Mouse (Mus musculus) embryonic facial prominence, embryonic 12.5 days (tissue): ENCODE measurements at regions not wholly inside any gene's neighbourhood (a gene's known extent, or its start where the extent isn't known, plus 50 kb on each side); places are given as distances from the start of the nearest gene placed in this dataset.

Experiments
- ATAC-seq: fragments of 200-750 bp; cut with Nextera tagmentation; 2 replicates; pipeline ENCODE4 v1.8.0; 2017; ENCODE audit not compliant: insufficient number of reproducible peaks, insufficient read depth, low FRiP score, low TSS enrichment
- H3K27ac ChIP-seq: fragments of 300-500 bp; sonication (generic); 2 replicates; pipeline ENCODE4 v1.5.1; 2016; ENCODE audit warnings: mild to moderate bottlenecking
- H3K27me3 ChIP-seq: fragments of 300-500 bp; sonication (generic); 2 replicates; pipeline ENCODE4 v1.6.1; 2016; ENCODE audit warnings: mild to moderate bottlenecking, moderate library complexity
- H3K36me3 ChIP-seq: fragments of 300-500 bp; sonication (generic); 2 replicates; pipeline ENCODE4 v1.6.1; 2016; ENCODE audit warnings: mild to moderate bottlenecking
- H3K4me1 ChIP-seq: fragments of 300-500 bp; sonication (generic); 2 replicates; pipeline ENCODE4 v1.6.1; 2016
- H3K4me2 ChIP-seq: fragments of 300-500 bp; sonication (generic); replicated peaks from 2 replicates; pipeline ENCODE4 v1.6.1; 2016; ENCODE audit warnings: mild to moderate bottlenecking, moderate library complexity
- H3K4me3 ChIP-seq: fragments of 300-500 bp; sonication (generic); 2 replicates; pipeline ENCODE4 v1.5.1; 2016; ENCODE audit warnings: mild to moderate bottlenecking
- H3K9ac ChIP-seq: fragments of 300-500 bp; sonication (generic); 2 replicates; pipeline ENCODE4 v1.6.1; 2016; ENCODE audit warnings: mild to moderate bottlenecking, moderate library complexity
- H3K9me3 ChIP-seq: fragments of 300-500 bp; sonication (generic); 2 replicates; pipeline ENCODE4 v1.6.1; 2016; ENCODE audit warnings: mild to moderate bottlenecking, moderate library complexity
- WGBS: fragments of 180-500 bp; shearing (Covaris S2); methylation state at CpG from one replicate; pipeline ENCODE4 v1.1.7; 2016; 5-methylcytosine and 5-hydroxymethylcytosine counted together

- Histone ChIP-seq H3K4me1 (peaks cover 9% of the 10 kb centered on the region; the same call in 1 of the 2 replicates), H3K4me2 (no peak overlapping the region), H3K27ac (no peak overlapping the region), H3K4me3 (no peak overlapping the region), H3K9me3 (no peaks in the 10 kb centered on the region), H3K27me3 (no peaks in the 10 kb centered on the region), H3K36me3 (no peaks in the 10 kb centered on the region), H3K9ac (no peak overlapping the region)
- WGBS = 90% methylated on average over 4 of the region's 4 CpGs
- no peak for ATAC-seq
Measured at GRCm38 (mm10) chr8:126758951-126759350, 165.2 kb upstream of the Irf2bp2 start.

DNA sequence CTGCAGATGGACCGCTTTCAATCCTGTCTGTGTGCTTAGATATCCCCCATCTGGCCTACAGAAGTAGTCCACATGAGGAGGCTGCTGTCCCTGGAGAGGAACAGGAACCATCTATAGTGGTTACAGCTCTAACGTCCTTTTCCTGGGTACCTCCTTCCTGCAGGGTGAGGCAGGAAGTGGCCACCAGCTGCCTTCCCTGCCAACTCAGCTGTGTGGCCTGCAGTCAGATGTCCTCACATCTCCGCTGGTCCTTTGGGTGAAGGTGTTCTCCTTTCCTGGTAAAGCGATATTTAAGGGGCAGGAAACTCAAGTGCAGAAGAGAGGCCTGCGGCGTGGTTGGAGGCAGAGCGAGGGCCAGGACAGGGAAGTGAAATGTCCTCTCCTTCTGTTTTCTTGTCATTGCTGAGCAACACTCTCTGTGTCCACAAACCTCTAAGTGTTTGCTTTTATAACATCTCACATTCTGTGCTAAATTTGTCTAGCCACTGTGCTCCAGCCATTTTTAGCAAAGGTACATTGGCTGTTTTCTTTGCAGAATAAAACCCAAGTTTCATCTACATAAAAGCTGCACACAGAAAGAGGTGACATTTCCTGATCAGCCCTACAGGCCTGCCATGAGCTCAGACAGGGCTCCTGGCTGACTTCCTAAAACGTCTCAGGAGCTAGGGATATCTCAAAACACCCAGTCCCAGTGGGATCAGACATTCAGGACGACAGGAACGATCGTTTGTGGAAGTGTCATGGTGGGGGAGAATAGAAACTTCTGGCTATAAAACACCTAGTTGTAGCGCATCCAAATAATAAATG is 164.4 kb upstream of the Irf2bp2 start:
- peak overlapping the region; percentile 8; the same call in 1 of the 2 replicates for H3K27ac ChIP-seq
- H3K9me3 ChIP-seq = no peaks in the 10 kb centered on the region
- H3K4me2 ChIP-seq = no peak overlapping the region
- 0 out of 2 replicates have a peak overlapping the region, but pooled peaks have one; percentile 17 for H3K9ac ChIP-seq
- WGBS = 71% methylated on average over 12 of the region's 12 CpGs
- no peaks in the 10 kb centered on the region for H3K36me3 ChIP-seq
- H3K4me3 ChIP-seq = no peak overlapping the region
- peaks cover 9% of the 10 kb centered on the region; the same call in 1 of the 2 replicates for H3K4me1 ChIP-seq
- H3K27me3 ChIP-seq = no peaks in the 10 kb centered on the region
- ATAC-seq = no peak

- no peak overlapping the region for H3K4me3 ChIP-seq
- 64% methylated on average over 8 of the region's 8 CpGs for WGBS
- H3K27ac ChIP-seq = no peak overlapping the region
Measured at GRCm38 (mm10) chr8:126756300-126757097, 162.7 kb upstream of the Irf2bp2 start.

DNA sequence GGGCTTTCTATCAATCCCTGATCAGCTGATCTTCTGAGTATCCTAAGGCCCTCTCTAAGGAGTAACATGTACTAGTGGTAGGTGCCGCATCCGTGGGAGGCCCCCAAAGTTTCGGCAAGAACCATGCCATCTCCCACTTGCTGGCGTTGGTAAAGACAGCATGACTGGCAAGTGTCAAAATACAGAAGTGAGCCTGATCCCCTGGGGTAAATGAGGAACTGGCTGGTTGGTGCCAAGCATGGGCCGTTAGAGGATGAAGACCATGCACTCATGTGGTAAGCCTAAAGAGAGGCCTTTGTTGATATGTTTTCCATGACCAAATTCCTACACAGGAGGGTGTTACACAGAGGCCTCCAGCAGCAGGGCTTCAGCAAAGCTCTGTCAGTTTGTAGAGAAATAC is 161.9 kb upstream of the Irf2bp2 start:
- Histone ChIP-seq H3K4me1 (peaks cover 19% of the 10 kb centered on the region; the same call in 1 of the 2 replicates), H3K36me3 (no peaks in the 10 kb centered on the region), H3K27me3 (no peaks in the 10 kb centered on the region), H3K4me2 (no peak overlapping the region), H3K9me3 (no peaks in the 10 kb centered on the region), H3K9ac (no peak overlapping the region), H3K27ac (no peak overlapping the region), H3K4me3 (no peak overlapping the region)
- ATAC-seq = no peak
- 90% methylated on average over 5 of the region's 5 CpGs for WGBS

More at GRCm38 (mm10) chr8:126756300-126757097, 162.7 kb upstream of the Irf2bp2 start:
- no peak overlapping the region for H3K4me2 ChIP-seq
- H3K4me1 ChIP-seq = peaks cover 17% of the 10 kb centered on the region; the same call in 1 of the 2 replicates
- H3K9me3 ChIP-seq = no peaks in the 10 kb centered on the region
- no peaks in the 10 kb centered on the region for H3K27me3 ChIP-seq
- no peak for ATAC-seq
- H3K9ac ChIP-seq = no peak overlapping the region
- H3K36me3 ChIP-seq = no peaks in the 10 kb centered on the region

GRCm38 (mm10) chr8:126754361-126754809 is 160.6 kb upstream of the Irf2bp2 start:
- Histone ChIP-seq H3K9me3 (no peaks in the 10 kb centered on the region), H3K4me1 (peaks cover 13% of the 10 kb centered on the region; the same call in 1 of the 2 replicates), H3K36me3 (no peaks in the 10 kb centered on the region), H3K4me2 (no peak overlapping the region), H3K9ac (no peak overlapping the region), H3K27ac (no peak overlapping the region), H3K4me3 (no peak overlapping the region), H3K27me3 (no peaks in the 10 kb centered on the region)
- WGBS = 88% methylated on average over 8 of the region's 8 CpGs
- ATAC-seq = no peak

DNA sequence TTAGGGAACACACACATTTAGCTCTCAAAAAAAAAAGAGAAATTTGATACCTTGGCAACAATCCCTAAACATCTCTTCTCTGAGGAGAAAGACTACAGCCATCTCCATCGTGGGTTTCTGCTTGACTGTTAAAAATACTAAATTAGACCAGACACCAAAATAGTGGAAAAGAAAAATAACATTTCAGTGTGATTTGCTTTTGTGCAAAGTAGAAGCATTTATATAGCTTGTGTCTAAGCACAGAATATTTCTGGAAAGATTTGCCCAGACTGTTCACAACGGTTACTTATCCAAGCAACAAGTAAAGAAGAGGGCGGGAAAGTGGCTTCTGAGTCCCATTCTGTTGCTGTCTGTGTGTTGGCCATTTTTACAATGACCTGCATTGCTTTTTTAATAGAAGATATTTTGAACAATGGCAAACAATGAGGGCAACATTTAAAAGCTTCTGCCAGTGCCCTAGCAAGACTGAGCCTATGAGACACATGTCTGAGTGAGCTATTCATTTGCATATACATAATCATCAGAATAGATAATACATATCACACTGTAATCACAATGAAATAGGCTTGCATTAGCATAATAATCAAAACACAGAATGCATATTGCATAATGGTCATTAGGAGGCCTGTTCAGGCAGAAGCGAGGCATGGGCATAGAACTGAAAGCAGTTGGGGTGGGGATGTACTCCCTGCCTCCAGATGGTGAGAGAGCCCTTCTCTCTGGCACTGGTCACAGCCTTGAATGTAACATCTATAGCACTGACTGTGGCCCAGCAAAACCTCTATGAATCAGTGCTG is 159.5 kb upstream of the Irf2bp2 start:
- Histone ChIP-seq H3K4me1 (peaks cover 18% of the 10 kb centered on the region; the same call in 1 of the 2 replicates), H3K27ac (no peak overlapping the region), H3K4me2 (no peak overlapping the region), H3K27me3 (no peaks in the 10 kb centered on the region), H3K4me3 (no peak overlapping the region), H3K9ac (no peak overlapping the region), H3K9me3 (no peaks in the 10 kb centered on the region), H3K36me3 (no peaks in the 10 kb centered on the region)
- WGBS = 71% methylated on average over 4 of the region's 4 CpGs
- no peak for ATAC-seq

GRCm38 (mm10) chr8:126751416-126752140 is 157.8 kb upstream of the Irf2bp2 start:
- Histone ChIP-seq H3K9me3 (no peaks in the 10 kb centered on the region), H3K36me3 (no peaks in the 10 kb centered on the region), H3K4me3 (no peak overlapping the region), H3K9ac (no peak overlapping the region), H3K27me3 (no peaks in the 10 kb centered on the region), H3K4me2 (no peak overlapping the region), H3K4me1 (peaks cover 19% of the 10 kb centered on the region; the same call in 1 of the 2 replicates), H3K27ac (0 out of 2 replicates have a peak overlapping the region, but pooled peaks have one; percentile 38)
- no peak for ATAC-seq
- WGBS = 46% methylated on average over 6 of the region's 6 CpGs

DNA sequence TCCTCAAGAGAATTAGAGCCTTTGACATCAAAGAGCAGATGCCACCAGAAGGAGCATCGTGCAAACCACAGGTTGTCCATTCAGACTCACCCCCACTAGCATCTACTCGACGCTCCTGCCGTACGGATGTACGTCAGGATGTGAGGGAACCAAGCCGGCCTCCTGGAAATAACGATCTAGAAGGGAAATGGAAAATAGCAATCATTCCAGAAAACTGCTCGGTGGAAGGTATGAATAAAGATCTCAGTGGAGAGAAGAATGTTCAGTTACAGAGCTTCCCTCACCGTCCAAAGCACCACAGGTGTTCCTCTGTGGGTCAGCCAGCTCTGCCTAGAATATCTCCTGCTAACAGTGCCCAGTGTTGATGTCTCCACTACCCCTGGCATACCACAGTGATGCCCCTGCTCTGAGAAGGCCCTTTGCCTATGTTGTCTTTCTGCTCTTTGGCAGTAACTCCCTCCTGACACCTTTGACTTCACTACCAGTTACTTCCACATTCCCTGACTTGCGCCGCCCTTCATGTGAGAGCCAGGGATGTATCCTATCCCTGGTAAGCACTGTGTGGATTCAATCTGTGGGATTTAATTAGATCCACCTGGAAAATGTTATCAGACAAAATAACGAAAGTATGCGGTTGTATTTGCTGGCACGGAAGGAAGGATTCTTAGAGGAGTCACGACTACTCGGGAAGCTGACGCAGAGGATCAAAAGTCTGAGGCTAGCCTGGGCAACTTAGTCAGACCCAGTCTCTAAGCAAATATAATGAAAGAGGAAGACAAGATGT is 152.4 kb upstream of the Irf2bp2 start:
- Histone ChIP-seq H3K4me3 (no peak overlapping the region), H3K27ac (peak overlapping the region; percentile 65), H3K27me3 (no peaks in the 10 kb centered on the region), H3K4me2 (no peak overlapping the region), H3K9me3 (no peaks in the 10 kb centered on the region), H3K9ac (no peak overlapping the region), H3K36me3 (no peaks in the 10 kb centered on the region), H3K4me1 (peaks cover 22% of the 10 kb centered on the region; the same call in 1 of the 2 replicates)
- 50% methylated on average over 18 of the region's 18 CpGs for WGBS
- no peak for ATAC-seq

GRCm38 (mm10) chr8:126744747-126745382 is 151.1 kb upstream of the Irf2bp2 start:
- Histone ChIP-seq H3K4me3 (no peak overlapping the region), H3K36me3 (no peaks in the 10 kb centered on the region), H3K27me3 (no peaks in the 10 kb centered on the region), H3K4me1 (peaks cover 22% of the 10 kb centered on the region; the same call in 1 of the 2 replicates), H3K9ac (no peak overlapping the region), H3K9me3 (no peaks in the 10 kb centered on the region), H3K4me2 (no peak overlapping the region), H3K27ac (peak overlapping the region; percentile 58)
- 32% methylated on average over 10 of the region's 10 CpGs for WGBS
- no peak for ATAC-seq

GRCm38 (mm10) chr8:126743296-126743695 is 149.5 kb upstream of the Irf2bp2 start:
- Histone ChIP-seq H3K4me1 (peaks cover 17% of the 10 kb centered on the region; the same call in 1 of the 2 replicates), H3K9ac (no peak overlapping the region), H3K36me3 (no peaks in the 10 kb centered on the region), H3K4me3 (no peak overlapping the region), H3K27me3 (no peaks in the 10 kb centered on the region), H3K9me3 (no peaks in the 10 kb centered on the region), H3K27ac (no peak overlapping the region), H3K4me2 (no peak overlapping the region)
- 73% methylated on average over 9 of the region's 9 CpGs for WGBS
- no peak for ATAC-seq
